Mouse (Mus musculus) gastrocnemius, postnatal 4 days (tissue): ENCODE measurements around the gene 6820408C15Rik. TPM values are rescaled to one million over a fixed set of nuclear protein-coding genes. Genes with fewer than 3 reads are reported as not detected.
A peak's percentile ranks its signal among the peaks of the same experiment; 100 is the strongest.

Experiments used
- DNase-seq, 2 experiments: peaks; one replicate each; pipeline ENCODE4 v3.0.0; 2021 to 2022; ENCODE audit warnings: low spot score in 2 of 2, mixed read lengths in 2 of 2
- total RNA-seq, 2 experiments: library from RNA; stranded (reverse); gene quantifications; 2 replicates each; pipeline ENCODE4 v1.2.3; 2021

6820408C15Rik gene
- total RNA-seq, 2 experiments from 2014 or later = 0.15 to 0.18 TPM

- DNase-seq = no peak
Observed at GRCm38 (mm10) chr2:152464570-152465150, 49.3 kb downstream of the 6820408C15Rik start, which contains the start of gene Defb23. Defb23 (minus strand) TSS chr2:152464620.

- DNase-seq = peak in 1 of 2 experiments; percentile 25
Observed at GRCm38 (mm10) chr2:152470973-152471372, 55.6 kb downstream of the 6820408C15Rik start.

DNA sequence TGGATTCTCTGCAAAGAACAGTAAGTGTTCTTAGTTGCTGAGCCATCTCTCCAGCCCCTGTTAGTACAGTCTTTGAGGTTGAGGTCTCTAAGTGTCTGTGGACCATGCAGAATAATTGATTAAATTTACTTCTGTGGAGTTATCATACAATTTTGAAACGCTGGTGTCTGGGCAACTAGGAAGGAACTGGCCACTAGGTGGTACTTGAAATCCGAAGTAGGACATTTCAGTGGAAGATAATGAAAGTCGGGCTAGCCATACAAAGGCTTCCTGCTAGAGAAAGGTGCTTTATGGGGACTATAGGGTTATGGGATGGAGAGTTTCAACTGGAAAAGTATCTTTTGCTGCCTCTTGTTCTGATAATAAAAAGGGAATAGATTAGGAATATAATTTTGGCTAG is 57.0 kb downstream of the 6820408C15Rik start:
- no peak for DNase-seq

DNA sequence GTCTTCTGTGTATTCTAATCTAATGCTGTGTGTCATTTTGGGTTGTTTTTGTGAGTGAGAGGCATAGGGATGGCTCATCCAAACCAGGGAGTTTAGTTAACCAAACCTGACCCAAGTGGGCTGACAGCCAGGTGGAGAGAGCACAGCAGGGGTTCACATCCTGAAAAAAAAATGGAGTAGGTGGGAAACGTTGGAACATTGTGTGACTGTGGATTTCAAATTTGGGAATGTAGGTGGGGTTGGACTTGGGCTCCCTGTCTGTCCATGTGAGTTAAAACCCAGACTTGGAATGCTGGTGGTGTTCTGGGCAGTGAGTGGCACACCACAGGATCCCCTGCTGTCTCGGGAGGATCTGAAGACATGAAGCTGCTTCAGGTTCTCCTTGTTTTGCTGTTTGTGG is 61.4 kb downstream of the 6820408C15Rik start, which contains the start of gene Defb20:
TSS of gene Defb20 (plus strand) at position 301 of the 400 bp plus-strand sequence.
- no peak for DNase-seq

DNA sequence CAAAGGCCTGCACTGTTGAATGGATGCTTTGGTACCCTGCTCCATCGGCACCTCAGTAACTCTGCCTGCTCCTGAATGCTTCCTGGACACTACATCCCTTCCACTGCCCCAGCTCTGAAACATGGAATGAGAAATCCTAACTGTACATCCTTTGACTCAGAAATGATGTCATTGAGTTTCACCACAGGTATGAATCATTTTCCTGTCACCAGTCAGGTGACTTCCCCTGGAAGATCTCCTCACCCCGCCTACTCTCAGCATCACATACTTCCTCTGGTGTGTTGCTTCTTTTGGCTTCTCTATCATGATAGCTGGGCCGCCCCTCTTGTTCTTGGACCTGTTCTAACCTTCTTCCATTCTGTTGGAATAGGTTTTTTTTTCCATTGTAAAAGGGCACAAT is 65.5 kb downstream of the 6820408C15Rik start:
- no peak for DNase-seq

GRCm38 (mm10) chr2:152481726-152482125 is 66.3 kb downstream of the 6820408C15Rik start:
- DNase-seq = no peak

GRCm38 (mm10) chr2:152487024-152487423 is 71.6 kb downstream of the 6820408C15Rik start:
- no peak for DNase-seq

DNA sequence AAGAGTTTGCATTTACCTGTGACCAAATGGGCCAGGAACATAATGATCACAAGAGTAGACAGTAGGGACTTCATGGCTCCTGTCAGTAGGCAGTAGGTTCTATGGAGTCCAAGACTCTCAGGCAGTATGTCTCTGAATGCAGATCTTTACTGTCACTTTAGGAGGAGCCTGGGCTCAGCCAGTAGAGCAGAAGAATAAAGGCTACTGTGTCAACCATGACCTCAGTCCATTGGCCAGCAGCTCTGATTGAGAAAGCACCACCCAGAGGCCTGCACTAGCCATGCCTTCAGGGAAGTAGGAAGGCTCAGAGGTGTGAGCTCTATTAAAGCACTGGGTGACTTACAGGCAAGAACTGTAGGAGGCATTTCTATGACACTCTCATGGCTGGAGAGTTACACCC is 74.7 kb downstream of the 6820408C15Rik start, which contains the start of gene Defb22:
TSS of gene Defb22 (minus strand) at position 101 of the 400 bp plus-strand sequence.
- DNase-seq = no peak

- no peak for DNase-seq
Observed at GRCm38 (mm10) chr2:152493151-152493550, 77.8 kb downstream of the 6820408C15Rik start.

Other genes starting within 250 kb of the 6820408C15Rik start
- gene Csnk2a1, start 188.7 kb upstream of the 6820408C15Rik start, total RNA-seq = 10 to 100 TPM; 77.4 to 89.6 TPM
- 10 to 100 TPM; 50.3 to 50.5 TPM for gene Tbc1d20, start 121.8 kb upstream of the 6820408C15Rik start, total RNA-seq
- gene Rbck1, start 82.9 kb upstream of the 6820408C15Rik start, total RNA-seq = 10 to 100 TPM; 60.1 to 67.8 TPM
- 1 to 10 TPM; 1.4 to 1.7 TPM for gene Trib3, start 71.6 kb upstream of the 6820408C15Rik start, total RNA-seq
- under 1 TPM in 1 of 2 experiments, not detected in 1; 0.23 TPM for gene Nrsn2, start 38.9 kb upstream of the 6820408C15Rik start, total RNA-seq
- gene Sox12, start 17.5 kb upstream of the 6820408C15Rik start, total RNA-seq = 10 to 100 TPM; 17.6 TPM
- gene Zcchc3, start 560 bp upstream of the 6820408C15Rik start, total RNA-seq = 10 to 100 TPM; 12.3 to 13.6 TPM
- gene Defb23, start 49.0 kb downstream of the 6820408C15Rik start, total RNA-seq = not detected
- gene Defb20, start 61.5 kb downstream of the 6820408C15Rik start, total RNA-seq = not detected
- gene Defb22, start 74.6 kb downstream of the 6820408C15Rik start, total RNA-seq = not detected
- not detected for gene Defb26, start 96.1 kb downstream of the 6820408C15Rik start, total RNA-seq
- gene Defb28, start 102.7 kb downstream of the 6820408C15Rik start, total RNA-seq = not detected
- not detected for gene Defb29, start 124.5 kb downstream of the 6820408C15Rik start, total RNA-seq
- gene Gm17416, start 153.8 kb downstream of the 6820408C15Rik start, total RNA-seq = not detected
- gene Defb21, start 157.2 kb downstream of the 6820408C15Rik start, total RNA-seq = not detected
- gene Defb19, start 164.7 kb downstream of the 6820408C15Rik start, total RNA-seq = not detected
- gene Defb45, start 183.8 kb downstream of the 6820408C15Rik start, total RNA-seq = not detected
- not detected for gene Defb36, start 188.7 kb downstream of the 6820408C15Rik start, total RNA-seq
- 1 to 10 TPM; 2.2 to 5.5 TPM for gene Defb25, start 207.5 kb downstream of the 6820408C15Rik start, total RNA-seq
- gene Rem1, start 211.4 kb downstream of the 6820408C15Rik start, total RNA-seq = 10 to 100 TPM; 15.1 to 16.2 TPM